Mouse (Mus musculus) heart, postnatal 10 days (tissue): ENCODE results near the gene Slc29a4. TPM values are rescaled to one million over a fixed set of nuclear protein-coding genes. Genes with fewer than 3 reads are reported as not detected.

Source experiments
- DNase-seq, 2 experiments: peaks; one replicate each; pipeline ENCODE4 v3.0.0; 2021
- intact Hi-C: fragments of 180-260 bp; cut with DNase I; formaldehyde crosslinking; loops from one replicate; pipeline ENCODE4 v1.15.1; 2025
- total RNA-seq, 2 experiments: library from RNA; stranded (reverse); gene quantifications; 2 replicates each; pipeline ENCODE4 v1.2.3; 2021

Slc29a4 gene
- total RNA-seq, 2 experiments from 2014 or later = 1.1 to 1.5 TPM

DNA sequence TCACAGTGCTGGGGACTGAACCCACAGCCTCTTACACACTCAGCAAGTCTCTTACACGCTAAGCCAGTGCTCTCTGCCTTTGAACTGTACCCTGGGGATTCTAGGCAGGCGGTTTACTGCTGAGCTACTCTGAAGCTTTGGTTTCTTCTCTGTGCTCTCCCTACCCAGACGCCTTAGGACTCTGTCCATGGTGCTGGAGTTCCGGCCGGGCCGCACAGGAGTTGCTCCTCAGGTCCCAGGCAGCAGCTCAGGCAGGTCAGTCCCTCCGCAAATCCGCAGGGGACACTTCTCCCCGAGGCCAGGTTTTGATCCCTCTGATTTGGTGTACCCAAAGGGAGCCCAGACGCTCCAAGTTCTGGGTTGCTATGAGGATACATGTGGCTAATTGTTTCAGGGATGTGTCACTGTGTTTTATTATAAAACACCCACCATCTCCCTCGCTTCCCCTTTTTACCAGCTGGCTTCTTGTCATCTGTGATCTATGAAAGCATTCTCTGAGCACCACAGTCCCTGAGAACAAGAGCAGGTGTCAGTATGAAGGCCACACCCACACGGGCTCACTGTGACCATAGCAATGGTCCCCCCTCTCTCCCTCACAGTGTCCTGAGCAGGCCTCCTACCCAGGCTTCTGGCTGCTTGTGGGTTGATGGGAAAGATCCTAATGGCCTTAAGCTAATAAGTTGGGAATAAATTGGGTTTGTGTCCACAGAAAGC is 2.5 kb downstream of the Slc29a4 start:
- peak; percentile 53 to 74 for DNase-seq
- intact Hi-C loops = no loop called here

GRCm38 (mm10) chr5:142696258-142696657 is 3.9 kb downstream of the Slc29a4 start:
- intact Hi-C loops = no loop called here
- no peak for DNase-seq

DNA sequence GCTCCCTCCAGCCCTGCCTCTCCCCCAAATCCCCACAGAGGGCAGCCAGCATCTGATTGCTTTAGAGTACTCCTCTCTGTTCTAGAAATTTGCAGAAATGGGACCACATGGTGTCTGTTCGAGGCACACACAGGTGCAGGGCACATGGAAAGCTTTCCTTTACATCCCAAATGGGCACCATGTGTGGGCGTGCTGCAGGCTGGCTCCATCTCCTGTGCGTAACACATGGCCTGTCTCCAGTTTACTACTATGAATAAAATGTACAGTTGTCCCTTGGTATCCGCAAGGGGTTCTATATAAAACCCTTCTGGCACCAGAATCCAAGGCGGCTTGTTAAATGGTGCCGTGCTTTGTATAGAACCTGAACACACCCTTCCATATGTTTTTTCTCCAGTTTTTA is 4.6 kb downstream of the Slc29a4 start:
- intact Hi-C loops = no loop called here
- no peak for DNase-seq

DNA sequence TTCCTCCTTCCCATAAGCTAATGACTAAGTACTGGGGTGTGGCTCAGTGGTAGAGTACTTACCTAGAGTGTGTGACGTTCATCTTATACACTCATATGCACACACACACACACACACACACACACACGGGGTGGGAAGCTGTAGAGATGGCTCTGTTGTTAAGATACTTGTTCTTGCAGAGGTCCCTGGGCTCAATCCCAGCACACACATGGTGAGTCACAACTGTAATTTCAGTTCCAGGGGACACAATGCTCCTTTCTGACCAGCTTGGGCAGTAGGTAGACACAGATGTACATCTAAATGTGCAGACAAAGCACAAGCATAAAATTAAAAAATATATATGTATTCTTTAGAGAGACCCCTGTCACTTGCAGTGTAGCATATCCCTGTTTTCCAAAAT is 5.4 kb downstream of the Slc29a4 start:
- DNase-seq = no peak
- intact Hi-C loops = no loop called here

DNA sequence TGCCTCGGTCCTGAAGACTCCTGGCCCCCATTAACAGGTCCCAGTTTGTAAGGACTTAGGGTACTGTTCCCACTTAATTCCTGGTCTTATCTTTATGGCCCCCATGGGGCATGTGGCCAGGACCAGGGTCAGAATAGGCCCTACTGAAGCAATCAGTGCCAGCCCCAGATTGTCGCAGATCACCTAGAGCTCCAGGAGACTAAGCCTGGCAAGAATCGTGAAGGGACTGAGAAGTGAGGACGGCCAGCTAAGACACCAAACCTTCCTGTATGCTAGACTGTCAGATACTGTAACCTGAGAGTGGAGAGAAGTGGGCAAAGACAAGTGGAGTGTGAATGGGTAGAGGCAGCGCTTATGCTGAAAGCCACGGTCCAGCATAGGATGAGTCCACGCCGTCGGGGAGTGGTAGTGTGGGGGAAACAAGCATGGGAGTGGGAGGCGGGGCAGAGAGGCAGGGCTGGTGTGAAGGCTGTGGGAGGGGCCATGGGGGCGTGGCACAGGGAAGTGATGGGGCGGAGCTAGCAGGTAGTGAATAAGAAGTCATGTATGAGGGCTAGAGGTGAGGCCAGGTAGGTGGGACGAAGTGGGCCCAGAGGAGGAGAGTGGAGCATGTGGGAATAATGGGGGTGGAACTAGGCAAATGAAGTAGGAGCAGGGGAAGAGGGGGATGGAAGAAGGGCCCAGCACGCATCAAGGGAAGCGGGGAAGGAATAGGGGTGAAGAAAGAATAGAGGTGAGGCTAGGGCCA is 8.7 kb downstream of the Slc29a4 start:
- intact Hi-C loops = no loop called here
- no peak for DNase-seq

- intact Hi-C loops = no loop called here
- DNase-seq = peak in 1 of 2 experiments; percentile 36
Observed at GRCm38 (mm10) chr5:142701651-142702510, 9.6 kb downstream of the Slc29a4 start.

GRCm38 (mm10) chr5:142702511-142703138 is 10.3 kb downstream of the Slc29a4 start:
- no peak for DNase-seq
- intact Hi-C loops = no loop called here

DNA sequence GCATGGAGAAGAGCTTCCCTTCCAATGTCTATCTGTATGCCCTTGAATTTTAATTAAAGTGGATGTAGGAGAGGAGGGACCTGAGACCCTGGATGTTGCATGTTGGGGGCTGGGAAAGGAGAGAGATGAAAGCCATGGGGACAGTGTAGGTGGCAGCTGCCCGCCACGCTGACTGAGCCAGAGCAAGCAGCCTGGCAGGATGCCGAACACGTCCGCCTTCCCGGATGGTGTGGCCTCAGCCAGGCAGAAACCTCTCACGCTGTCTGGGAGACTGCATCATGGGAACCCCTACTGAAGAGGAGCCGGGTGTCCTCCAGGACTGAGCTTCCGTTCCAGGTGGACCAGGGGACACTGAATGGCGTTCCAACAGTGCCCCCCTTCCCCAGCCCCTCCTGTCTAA is 11.3 kb downstream of the Slc29a4 start:
- DNase-seq = no peak
- intact Hi-C loops = no loop called here

DNA sequence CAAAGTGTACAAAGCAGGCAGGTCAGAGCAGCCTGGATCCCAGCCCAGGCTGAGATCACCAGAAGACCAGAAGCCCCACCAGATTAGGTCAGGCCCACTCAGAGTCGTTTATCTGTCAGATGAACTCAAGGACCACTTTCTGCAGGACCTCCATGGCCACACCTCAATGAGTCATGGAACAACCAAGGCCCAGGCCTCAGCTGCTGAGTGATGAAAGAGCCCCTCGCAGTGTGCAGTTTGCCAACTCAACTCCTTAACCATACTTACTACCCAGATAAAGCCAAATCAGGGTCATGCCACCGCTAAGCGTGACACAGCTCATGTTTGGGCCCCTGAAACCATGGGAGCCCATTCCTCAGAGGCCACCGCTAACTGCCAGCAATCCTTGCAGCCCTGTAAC is 15.4 kb downstream of the Slc29a4 start:
- no peak for DNase-seq
- intact Hi-C loops = no loop called here

DNA sequence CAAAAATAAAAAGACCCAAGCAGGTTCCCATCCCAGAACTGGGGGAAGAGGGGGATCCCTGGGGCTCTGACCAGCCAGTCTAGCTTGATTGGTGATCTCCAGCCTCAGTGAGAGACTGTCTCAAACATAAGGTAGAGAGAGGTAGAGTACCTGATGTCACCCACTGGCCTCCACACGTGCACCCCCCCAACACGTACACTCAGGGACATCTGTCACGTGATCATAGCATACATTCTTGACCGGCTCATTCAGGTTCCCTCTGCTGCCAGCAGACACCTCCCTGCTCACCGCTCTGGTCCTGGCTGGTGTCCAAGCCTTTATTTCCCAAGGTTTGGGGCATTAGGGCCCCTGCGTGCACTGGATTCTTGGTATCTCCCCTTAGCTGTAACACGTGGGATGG is 17.1 kb downstream of the Slc29a4 start:
- intact Hi-C loops = no loop called here
- no peak for DNase-seq

DNA sequence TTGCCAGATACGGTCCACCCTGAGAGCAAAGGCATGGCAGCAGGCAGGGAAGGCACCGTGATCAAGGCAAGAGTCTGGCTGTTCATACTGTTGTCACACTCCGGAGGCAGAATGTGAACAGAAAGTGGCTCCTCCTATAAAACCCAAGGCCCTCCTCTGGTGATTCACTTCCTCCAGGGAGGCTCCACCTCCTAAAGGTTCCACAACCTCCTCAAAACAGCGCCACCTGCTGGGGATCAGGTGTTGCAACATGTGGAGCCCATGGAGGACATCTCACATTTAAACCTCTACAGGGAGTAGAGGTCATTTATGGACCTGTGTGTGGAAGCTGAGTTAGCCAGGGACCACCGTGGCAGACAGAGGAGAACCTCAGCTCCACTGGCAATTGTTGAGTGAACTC is 20.1 kb downstream of the Slc29a4 start:
- no peak for DNase-seq
- intact Hi-C loops = no loop called here

- intact Hi-C loops = no loop called here
- no peak for DNase-seq
Observed at GRCm38 (mm10) chr5:142713966-142714365, 21.7 kb downstream of the Slc29a4 start.

DNA sequence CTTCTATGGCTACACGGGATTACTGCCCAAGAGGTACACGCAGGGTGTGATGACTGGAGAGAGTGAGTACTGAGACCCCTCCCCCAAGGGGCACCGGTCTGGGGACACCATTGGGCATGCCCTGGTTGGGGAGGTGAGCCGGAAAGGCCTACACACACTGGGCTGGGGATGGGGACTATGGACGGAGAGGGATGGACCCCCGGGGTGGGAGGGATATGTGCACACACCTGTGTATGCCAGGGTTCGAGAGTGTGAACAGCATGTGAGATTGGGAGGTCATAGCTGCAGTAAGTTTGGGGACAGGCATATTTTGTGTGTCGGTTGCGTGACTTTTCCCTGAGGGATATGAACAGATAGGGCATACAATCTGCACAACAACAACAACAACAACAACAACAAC is 22.7 kb downstream of the Slc29a4 start:
- intact Hi-C loops = loop anchor here (1.0 kb wide), 1 partner anchor 41 kb away; no protein-coding TSS in a partner anchor
- DNase-seq = no peak

DNA sequence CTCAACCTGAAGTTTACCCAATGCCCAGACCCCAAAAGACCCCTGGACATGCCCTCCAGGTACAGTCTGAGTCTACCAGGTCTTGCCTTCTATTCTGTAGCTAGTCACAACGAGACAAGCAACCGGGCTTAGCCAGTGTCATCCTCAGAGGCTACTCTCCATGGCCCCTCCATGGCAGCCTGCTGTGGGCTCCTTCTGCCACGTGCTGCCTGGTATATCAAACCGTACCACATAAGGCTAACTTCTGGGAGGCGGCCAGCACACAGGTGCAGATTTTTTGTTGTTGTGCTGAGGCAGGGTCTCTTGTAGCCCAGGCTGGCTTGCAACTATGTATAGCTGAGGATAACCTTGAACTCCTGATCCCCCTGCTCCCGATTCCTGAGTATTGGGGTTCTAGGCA is 23.7 kb downstream of the Slc29a4 start:
- intact Hi-C loops = loop anchor here (2.0 kb wide), 1 partner anchor 135 kb away; no protein-coding TSS in a partner anchor
- DNase-seq = no peak

GRCm38 (mm10) chr5:142718037-142718436 is 25.7 kb downstream of the Slc29a4 start:
- peak; percentile 79 to 87 for DNase-seq
- intact Hi-C loops = loop anchor here (1.0 to 2.0 kb wide), 4 partner anchors 45 to 239 kb away; no protein-coding TSS in a partner anchor

- intact Hi-C loops = loop anchor here (1.0 to 2.0 kb wide), 4 partner anchors 45 to 240 kb away; no protein-coding TSS in a partner anchor
- DNase-seq = no peak
Observed at GRCm38 (mm10) chr5:142718486-142718885, 26.2 kb downstream of the Slc29a4 start.

DNA sequence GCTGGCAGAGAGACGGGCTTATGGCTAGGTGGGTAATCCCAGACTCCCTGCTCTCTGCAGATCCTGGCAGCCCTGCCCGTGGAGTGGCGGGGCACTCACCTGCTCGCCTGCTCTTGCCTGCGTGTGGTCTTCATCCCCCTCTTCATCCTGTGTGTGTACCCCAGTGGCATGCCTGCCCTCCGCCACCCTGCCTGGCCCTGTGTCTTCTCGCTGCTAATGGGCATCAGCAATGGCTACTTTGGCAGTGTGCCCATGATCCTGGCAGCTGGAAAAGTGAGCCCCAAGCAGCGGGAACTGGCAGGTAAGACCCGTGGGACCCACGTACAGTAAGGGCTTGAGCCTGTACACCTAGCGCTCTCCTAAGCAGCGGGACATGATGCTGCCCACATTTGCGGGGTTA is 27.6 kb downstream of the Slc29a4 start:
- no peak for DNase-seq
- intact Hi-C loops = loop anchor here (2.0 kb wide), 1 partner anchor 241 kb away; no protein-coding TSS in a partner anchor

GRCm38 (mm10) chr5:142723520-142724133 is 31.3 kb downstream of the Slc29a4 start:
- intact Hi-C loops = loop anchor here (1.0 kb wide), 2 partner anchors 119 to 154 kb away; no protein-coding TSS in a partner anchor
- DNase-seq = peak; percentile 59 to 70

GRCm38 (mm10) chr5:142724265-142724664 is 32.0 kb downstream of the Slc29a4 start:
- no peak for DNase-seq

GRCm38 (mm10) chr5:142726748-142727147 is 34.4 kb downstream of the Slc29a4 start:
- no peak for DNase-seq
- intact Hi-C loops = no loop called here

More at GRCm38 (mm10) chr5:142724265-142724664, 32.0 kb downstream of the Slc29a4 start:
- intact Hi-C loops = no loop called here
